Mouse (Mus musculus) frontal cortex, adult 2 months (tissue): ENCODE results near the gene Acaca. TPM values are rescaled to one million over a fixed set of nuclear protein-coding genes. Genes with fewer than 3 reads are reported as not detected.

Experiments used
- DNase-seq, 2 experiments: peaks; one replicate each; pipeline ENCODE4 v3.0.0; 2022; ENCODE audit warnings: low spot score in 1 of 2; ENCODE audit errors: extremely low spot score in 1 of 2
- polyA plus RNA-seq: library from polyadenylated mRNA; depleted of rRNA; stranded (reverse); fragments of >200 nt; gene quantifications from 2 replicates; pipeline ENCODE4 v1.2.3, GENCODE M21; 2012; rRNA removed

The Acaca gene
- polyA plus RNA-seq, 1 experiment, result 26.9 TPM

- DNase-seq, result no peak
Measured at GRCm38 (mm10) chr11:84440402-84440801, 310.9 kb downstream of the Acaca start.

- no peak for DNase-seq
Measured at GRCm38 (mm10) chr11:84442554-84443331, 313.3 kb downstream of the Acaca start.

Other genes starting within 250 kb of the Acaca start
- 12.3 and 16.0 TPM in 2 replicates for gene Ddx52, start 187.6 kb upstream of the Acaca start, polyA plus RNA-seq
- gene Synrg, start 165.2 kb upstream of the Acaca start, polyA plus RNA-seq, result 21.4 and 24.9 TPM in 2 replicates
- gene Dusp14, start 60.4 kb upstream of the Acaca start, polyA plus RNA-seq, result 98.1 and 121 TPM in 2 replicates
- gene Tada2a, start 72 bp upstream of the Acaca start, polyA plus RNA-seq, result 43.7 and 49.9 TPM in 2 replicates
- not detected in 2 replicates for gene Gm11437, start 37.8 kb downstream of the Acaca start, polyA plus RNA-seq